13 mouse cellular contexts compared by ENCODE assay signal in genomic region chr8:124489311-124489710, GRCm38 (mm10). TPM values are rescaled to one million over a fixed set of nuclear protein-coding genes. Genes with fewer than 3 reads are reported as not detected.
"Had no signal": no experiment of that assay in that cellular context is flagged by ENCODE, and none has a peak within 500 bp of the region (broad histone marks: within the 10 kb centered on the region; RNA-seq: fewer than 3 reads in every experiment).

No protein-coding gene starts in this region.

- H3K27me3 ChIP-seq: limb, embryonic 15.5 days; liver, embryonic 12.5 days; neural tube, embryonic 12.5 days had no signal

- H3K9me3 ChIP-seq: limb, embryonic 15.5 days; liver, embryonic 12.5 days; neural tube, embryonic 12.5 days had no signal

- ATAC-seq: intestine, embryonic 16.5 days; liver, embryonic 12.5 days had no signal

- H3K4me3 ChIP-seq: limb, embryonic 15.5 days; liver, embryonic 12.5 days; midbrain, embryonic 10.5 days; myocyte; neural tube, embryonic 12.5 days had no signal

- H3K36me3 ChIP-seq: limb, embryonic 15.5 days; liver, embryonic 12.5 days; midbrain, embryonic 10.5 days; neural tube, embryonic 12.5 days had no signal

- H3K9ac ChIP-seq: limb, embryonic 15.5 days; liver, embryonic 12.5 days; lung, embryonic 14.5 days; neural tube, embryonic 12.5 days had no signal

- H3K4me2 ChIP-seq: limb, embryonic 15.5 days; liver, embryonic 12.5 days; lung, embryonic 14.5 days; neural tube, embryonic 12.5 days had no signal

- H3K27ac ChIP-seq: limb, embryonic 15.5 days; liver, embryonic 12.5 days; midbrain, embryonic 10.5 days; neural tube, embryonic 12.5 days had no signal

- H3K4me1 ChIP-seq: liver, embryonic 12.5 days; neural tube, embryonic 12.5 days had no signal

- DNase-seq: lung, embryonic 14.5 days; lung, postnatal 10 days; lung, postnatal 4 days; midbrain, embryonic 14.5 days; retina, postnatal 1 day; right cerebral cortex, postnatal 14 days had no signal

RNA-seq across cellular contexts. Expression of gene Pgbd5, which starts 49.9 kb away (rescaled TPM):
- total RNA-seq: neutrophil, adult 5-6 weeks had no signal
